Mouse (Mus musculus) lung, postnatal 0 days (tissue): ENCODE data around the gene Stat4.
A peak's percentile ranks its signal among the peaks of the same experiment; 100 is the strongest.

Experiments
- CTCF ChIP-seq: IDR thresholded peaks from 2 replicates; pipeline ENCODE4 v1.5.1; 2016; ENCODE audit warnings: antibody characterized with exemption, mild to moderate bottlenecking
- EP300 ChIP-seq: IDR thresholded peaks from 2 replicates; pipeline ENCODE4 v1.6.1; 2016; ENCODE audit warnings: antibody characterized with exemption, mild to moderate bottlenecking, control low read depth

DNA sequence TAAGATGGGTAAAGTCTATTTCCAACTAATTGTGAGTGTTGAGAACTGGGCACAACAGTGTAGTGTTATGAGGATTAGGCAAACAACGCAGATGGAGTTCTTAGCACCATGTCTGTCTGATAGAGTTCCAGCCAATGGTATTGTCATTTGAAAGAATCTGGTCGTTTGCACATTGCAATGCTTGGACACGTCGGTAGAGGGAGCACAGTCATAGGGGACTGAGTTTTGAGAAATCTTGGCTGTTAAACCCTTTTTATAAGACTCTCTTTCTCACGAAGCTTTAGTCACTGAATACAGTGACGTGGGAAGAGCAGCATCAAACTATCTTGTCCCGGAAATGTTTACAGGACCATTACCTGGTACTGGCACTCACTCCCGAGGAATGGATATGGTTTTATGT is 17.1 kb downstream of the Stat4 start:
- TF ChIP-seq CTCF (peak; percentile 94), EP300 (no peak)
